Mouse (Mus musculus): ENCODE measurements around the gene Dlg2. TPM values are rescaled to one million over a fixed set of nuclear protein-coding genes. Genes with fewer than 3 reads are reported as not detected.
A peak's percentile ranks its signal among the peaks of the same experiment; 100 is the strongest.

Dlg2 gene
- polyA plus RNA-seq, 1 experiment from 2014 or later, result 2.3 TPM

DNA sequence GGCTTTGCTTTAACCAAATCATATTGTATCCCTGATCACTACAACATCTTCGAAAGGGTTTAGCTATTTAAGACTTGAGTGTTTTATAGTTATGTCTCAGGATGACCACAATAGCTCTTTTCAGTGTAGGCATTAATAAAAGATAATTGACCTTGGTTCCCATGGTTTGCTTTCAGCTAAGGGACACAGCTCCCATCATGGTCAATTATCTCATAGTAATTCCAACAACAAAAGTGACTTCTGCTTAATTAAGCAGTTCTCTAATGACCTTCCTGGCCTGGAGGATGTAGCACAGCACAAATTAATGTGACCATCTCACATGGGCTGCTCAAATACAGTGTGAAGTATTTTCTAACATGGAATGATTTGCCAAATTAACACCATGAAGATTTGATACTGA lies 738.4 kb downstream of the Dlg2 start:
- Histone ChIP-seq H3K4me3 (replicated peaks) (no peak overlapping the region), H3K4me1 (replicated peaks) (no peaks in the 10 kb centered on the region), H3K9me3 (no peaks in the 10 kb centered on the region), H3K27me3 (no peaks in the 10 kb centered on the region), H3K4me2 (no peak overlapping the region), H3K36me3 (no peaks in the 10 kb centered on the region), H3K9ac (replicated peaks) (no peak overlapping the region), H3K27ac (no peak overlapping the region)
- no peak for ATAC-seq (ENCODE audit: insufficient number of reproducible peaks, insufficient read depth, low FRiP score, low TSS enrichment, low read depth)
- 66% methylated on average over 1 of the region's 1 CpGs for WGBS

DNA sequence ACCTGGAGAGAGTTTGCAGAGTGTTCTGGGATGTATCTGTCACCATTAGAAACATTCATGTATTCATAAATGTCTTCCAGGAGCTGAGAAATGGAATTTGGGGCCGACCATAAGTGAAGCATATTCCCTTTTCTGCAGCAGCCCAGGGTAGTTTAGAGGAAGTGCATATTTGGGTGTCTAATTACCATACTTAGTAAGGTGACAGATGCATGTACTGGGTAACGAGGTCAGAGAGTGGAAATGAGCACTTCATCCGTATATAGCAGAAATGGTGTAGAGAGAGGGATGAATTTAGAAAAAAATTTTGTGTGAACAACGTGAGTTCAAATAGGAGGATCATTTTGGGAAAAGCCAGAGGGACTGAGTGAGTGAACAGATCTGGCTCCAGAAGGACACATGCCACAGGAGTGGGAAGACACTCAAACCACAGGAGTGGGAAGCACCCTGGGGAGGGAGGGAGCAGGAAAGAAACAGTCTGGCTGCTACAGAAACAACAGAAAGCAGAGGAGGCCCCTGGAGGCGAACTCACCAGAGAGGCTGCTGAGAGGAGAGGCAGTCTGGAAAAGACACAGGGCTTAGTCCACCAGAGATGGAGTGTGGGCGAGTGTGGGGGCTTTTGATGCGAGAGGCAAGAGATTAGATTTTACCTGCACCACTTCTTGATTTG lies 742.0 kb downstream of the Dlg2 start:
- no peak overlapping the region for H3K9ac ChIP-seq (replicated peaks)
- H3K9me3 ChIP-seq, result no peaks in the 10 kb centered on the region
- no peak overlapping the region for H3K4me3 ChIP-seq (replicated peaks)
- no peak for ATAC-seq (ENCODE audit: insufficient number of reproducible peaks, insufficient read depth, low FRiP score, low TSS enrichment, low read depth)
- H3K4me2 ChIP-seq, result no peak overlapping the region
- WGBS, result 56% methylated on average over 7 of the region's 7 CpGs
- H3K27ac ChIP-seq, result no peak overlapping the region
- no peaks in the 10 kb centered on the region for H3K36me3 ChIP-seq
- no peaks in the 10 kb centered on the region for H3K27me3 ChIP-seq
- no peaks in the 10 kb centered on the region for H3K4me1 ChIP-seq (replicated peaks)

DNA sequence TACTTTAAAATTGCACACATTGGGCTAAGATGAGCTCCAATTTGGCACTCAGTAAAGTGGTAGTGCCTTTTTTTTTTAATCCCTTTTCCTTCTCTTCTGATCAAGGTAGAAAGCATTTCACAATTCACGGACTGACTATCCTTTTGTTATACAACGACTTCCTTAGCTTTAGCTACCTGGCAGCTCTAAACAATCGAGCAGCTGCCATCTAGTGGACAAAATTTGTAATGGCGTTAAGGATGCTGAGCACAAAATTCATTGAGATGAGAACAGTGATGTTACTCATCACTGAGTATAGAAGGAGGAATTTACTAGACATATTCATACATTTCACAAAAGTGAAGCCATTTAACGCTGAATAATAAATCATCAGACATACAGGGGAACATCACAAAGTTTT lies 750.0 kb downstream of the Dlg2 start:
- no peak for ATAC-seq (ENCODE audit: insufficient number of reproducible peaks, insufficient read depth, low FRiP score, low TSS enrichment, low read depth)
- under 1% methylated on average over 5 of the region's 5 CpGs for WGBS
- no peaks in the 10 kb centered on the region for H3K36me3 ChIP-seq
- no peaks in the 10 kb centered on the region for H3K27me3 ChIP-seq
- no peak overlapping the region for H3K4me3 ChIP-seq (replicated peaks)
- no peaks in the 10 kb centered on the region for H3K4me1 ChIP-seq (replicated peaks)
- H3K27ac ChIP-seq, result no peak overlapping the region
- no peak overlapping the region for H3K4me2 ChIP-seq
- H3K9ac ChIP-seq (replicated peaks), result no peak overlapping the region
- H3K9me3 ChIP-seq, result no peaks in the 10 kb centered on the region

DNA sequence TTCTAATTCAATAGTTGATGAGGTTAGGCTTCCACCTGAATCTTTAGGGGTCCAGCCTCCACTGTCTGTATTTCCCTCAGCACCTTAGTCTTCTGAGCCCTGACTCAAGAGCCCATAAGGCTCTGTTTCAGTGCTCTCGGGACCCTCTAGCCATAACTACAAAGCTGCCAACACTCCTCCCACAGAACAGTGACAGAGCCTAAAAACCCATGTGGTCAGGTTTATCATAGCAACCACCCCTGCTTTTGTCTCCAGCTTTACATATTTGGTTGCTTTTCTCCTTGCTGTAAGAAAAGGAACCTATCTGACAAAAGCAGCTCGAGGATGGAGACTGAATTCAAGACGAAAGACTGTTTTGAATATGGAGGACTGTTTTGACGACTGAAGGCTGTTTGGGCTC lies 765.2 kb downstream of the Dlg2 start:
- 79% methylated on average over 4 of the region's 4 CpGs for WGBS

DNA sequence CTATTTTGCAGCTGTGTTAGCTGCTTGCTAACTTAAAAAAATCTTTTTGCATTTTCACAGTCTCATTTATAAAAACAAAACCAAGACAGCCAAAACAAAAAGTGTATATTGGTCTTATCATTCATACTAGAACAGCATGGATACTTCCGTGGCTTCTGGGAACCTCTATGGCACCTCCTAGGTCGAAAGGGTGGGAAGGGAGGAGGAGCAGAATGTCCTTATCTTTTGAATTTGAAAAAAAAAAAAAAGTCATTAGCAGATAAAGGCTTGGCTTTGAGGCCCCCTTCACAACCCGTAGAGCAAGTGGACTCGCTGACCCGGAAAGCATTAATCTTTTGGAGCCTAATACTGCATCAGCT lies 785.2 kb downstream of the Dlg2 start:
- Histone ChIP-seq H3K36me3 (no peaks in the 10 kb centered on the region), H3K9ac (replicated peaks) (no peak overlapping the region), H3K9me3 (no peaks in the 10 kb centered on the region), H3K27ac (no peak overlapping the region), H3K4me1 (replicated peaks) (peaks cover 13% of the 10 kb centered on the region; the same call in 1 of the 2 replicates), H3K4me3 (replicated peaks) (peak overlapping the region; percentile 35), H3K27me3 (peaks cover 25% of the 10 kb centered on the region), H3K4me2 (peak overlapping the region; percentile 72)
- ATAC-seq (ENCODE audit: insufficient number of reproducible peaks, insufficient read depth, low FRiP score, low TSS enrichment, low read depth), result no peak
- WGBS, result 2% methylated on average over 5 of the region's 5 CpGs

More for the DNA sequence above, 765.2 kb downstream of the Dlg2 start:
- ATAC-seq (ENCODE audit: insufficient number of reproducible peaks, insufficient read depth, low FRiP score, low TSS enrichment, low read depth), result no peak
- Histone ChIP-seq H3K27me3 (no peaks in the 10 kb centered on the region), H3K36me3 (no peaks in the 10 kb centered on the region), H3K4me2 (no peak overlapping the region), H3K9ac (replicated peaks) (no peak overlapping the region), H3K4me3 (replicated peaks) (no peak overlapping the region), H3K9me3 (no peaks in the 10 kb centered on the region), H3K4me1 (replicated peaks) (no peaks in the 10 kb centered on the region), H3K27ac (no peak overlapping the region)

DNA sequence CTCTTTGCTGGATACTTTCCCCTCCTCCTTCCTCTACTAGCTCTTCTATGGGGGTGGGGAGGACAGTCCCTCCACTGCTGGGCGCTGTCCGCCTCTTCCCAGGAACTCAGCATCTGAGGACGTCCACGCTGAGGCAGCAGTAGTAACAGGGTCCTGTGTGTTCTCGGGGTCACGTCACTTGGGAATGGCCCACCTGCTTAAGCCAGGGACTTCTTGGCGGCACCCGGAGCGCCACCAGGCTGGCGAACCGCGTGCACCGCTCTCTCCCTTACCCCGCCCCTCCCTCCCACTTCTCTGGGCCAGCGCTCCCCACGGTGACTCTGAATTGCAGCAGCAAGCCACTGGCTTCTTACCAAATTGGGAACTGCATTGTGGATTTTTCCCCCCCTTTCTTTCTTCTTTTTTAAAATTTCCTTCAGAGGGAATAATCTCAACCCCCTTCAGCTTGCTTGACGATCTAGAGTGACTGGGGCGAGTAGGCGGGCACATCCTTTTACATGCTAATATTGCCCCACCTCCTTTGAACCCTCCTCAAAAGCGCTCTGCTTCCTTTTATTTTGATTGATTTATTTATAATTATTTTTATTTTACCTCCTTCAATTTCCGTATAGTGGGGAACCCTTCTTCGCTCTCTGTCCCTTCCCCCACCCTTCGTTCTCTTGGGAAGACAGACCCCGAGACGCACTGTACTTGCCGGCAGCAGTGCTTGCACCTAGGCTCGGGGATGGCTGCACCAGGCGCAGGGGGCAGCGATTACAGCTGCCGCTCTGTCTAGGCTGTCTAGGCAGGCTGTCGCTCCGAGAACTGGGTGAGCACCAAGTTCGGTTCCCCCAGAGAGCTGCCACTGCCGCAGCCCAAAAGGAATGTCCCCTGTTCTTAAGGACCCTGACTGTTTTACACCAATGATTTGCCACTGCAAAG lies 785.8 kb downstream of the Dlg2 start:
- Histone ChIP-seq H3K4me1 (replicated peaks) (peaks cover 13% of the 10 kb centered on the region; the same call in 1 of the 2 replicates), H3K27me3 (peaks cover 25% of the 10 kb centered on the region), H3K27ac (no peak overlapping the region), H3K4me3 (replicated peaks) (peak overlapping the region; percentile 35), H3K9ac (replicated peaks) (no peak overlapping the region), H3K4me2 (peak overlapping the region; percentile 72), H3K36me3 (no peaks in the 10 kb centered on the region), H3K9me3 (no peaks in the 10 kb centered on the region)
- no peak for ATAC-seq (ENCODE audit: insufficient number of reproducible peaks, insufficient read depth, low FRiP score, low TSS enrichment, low read depth)
- under 1% methylated on average over 34 of the region's 34 CpGs for WGBS

DNA sequence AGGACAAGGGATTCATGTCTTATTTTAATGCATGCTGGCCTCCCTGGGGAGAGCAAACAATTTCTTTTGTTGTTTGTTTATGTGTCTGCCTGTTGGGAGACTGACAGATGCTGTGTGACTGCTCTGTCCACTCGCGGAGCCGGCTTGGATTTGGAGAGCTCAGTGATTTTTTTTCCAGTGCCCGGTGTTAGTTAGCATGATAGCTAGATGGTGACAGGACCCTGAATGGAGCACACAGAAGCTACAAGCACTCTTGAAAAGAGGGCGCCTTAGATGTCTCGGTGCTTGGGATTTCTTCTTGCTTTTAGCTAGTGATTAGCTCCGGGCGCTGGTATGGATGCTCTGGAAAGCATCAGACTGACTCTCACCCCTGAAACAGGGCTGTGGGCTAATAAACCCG lies 786.5 kb downstream of the Dlg2 start:
- Histone ChIP-seq H3K36me3 (no peaks in the 10 kb centered on the region), H3K4me1 (replicated peaks) (peaks cover 13% of the 10 kb centered on the region; the same call in 1 of the 2 replicates), H3K4me2 (peak overlapping the region; percentile 72), H3K27me3 (peaks cover 25% of the 10 kb centered on the region), H3K9me3 (no peaks in the 10 kb centered on the region), H3K27ac (no peak overlapping the region), H3K4me3 (replicated peaks) (peak overlapping the region; percentile 35), H3K9ac (replicated peaks) (no peak overlapping the region)
- no peak for ATAC-seq (ENCODE audit: insufficient number of reproducible peaks, insufficient read depth, low FRiP score, low TSS enrichment, low read depth)
- WGBS, result 4% methylated on average over 9 of the region's 9 CpGs

DNA sequence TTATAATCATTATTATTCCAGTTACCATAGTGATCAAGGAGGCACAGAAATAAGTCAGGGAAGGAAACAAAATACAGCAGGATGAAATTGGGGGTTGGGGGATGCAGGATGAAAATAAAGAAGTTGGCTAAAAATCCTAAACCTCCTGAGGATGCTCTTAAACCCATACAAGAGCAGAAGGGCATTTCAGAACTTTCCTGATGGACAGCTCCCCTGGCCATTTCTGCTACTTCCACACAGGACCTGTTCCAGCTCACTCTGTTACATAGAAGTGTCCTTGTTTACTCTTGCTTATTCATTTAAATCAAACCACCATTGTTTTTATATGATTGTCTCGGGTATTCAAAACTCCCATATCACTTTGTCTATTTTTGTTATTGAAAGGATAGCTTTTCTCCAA lies 791.3 kb downstream of the Dlg2 start:
- ATAC-seq (ENCODE audit: insufficient number of reproducible peaks, insufficient read depth, low FRiP score, low TSS enrichment, low read depth), result no peak
- Histone ChIP-seq H3K4me3 (replicated peaks) (no peak overlapping the region), H3K27ac (no peak overlapping the region), H3K36me3 (no peaks in the 10 kb centered on the region), H3K27me3 (peaks cover 9% of the 10 kb centered on the region), H3K4me2 (no peak overlapping the region), H3K9ac (replicated peaks) (no peak overlapping the region), H3K4me1 (replicated peaks) (peaks cover 5% of the 10 kb centered on the region; the same call in 1 of the 2 replicates), H3K9me3 (no peaks in the 10 kb centered on the region)
- 28% methylated on average over 1 of the region's 1 CpGs for WGBS

DNA sequence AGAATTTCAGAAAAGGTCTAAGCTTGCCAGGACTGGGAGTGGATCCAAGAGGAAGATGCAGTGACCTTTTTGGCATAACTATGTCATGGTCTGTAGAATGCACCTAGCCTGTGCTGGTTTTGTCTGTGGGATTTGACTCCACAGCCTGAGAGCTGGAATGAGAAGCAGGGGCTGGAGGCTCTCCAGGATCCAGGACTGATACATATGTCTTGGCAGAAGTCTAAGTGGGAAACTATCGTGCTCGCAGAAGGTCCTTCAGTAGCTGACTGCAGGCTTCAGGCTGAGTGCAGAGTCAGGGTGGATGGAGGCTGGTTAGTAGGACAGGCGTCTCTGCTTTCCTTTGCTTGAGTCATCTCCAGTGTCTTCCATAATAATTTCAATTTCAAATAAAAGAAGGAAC lies 807.7 kb downstream of the Dlg2 start:
- Histone ChIP-seq H3K4me2 (no peak overlapping the region), H3K4me1 (replicated peaks) (no peaks in the 10 kb centered on the region), H3K9ac (replicated peaks) (no peak overlapping the region), H3K4me3 (replicated peaks) (no peak overlapping the region), H3K27ac (no peak overlapping the region), H3K36me3 (no peaks in the 10 kb centered on the region), H3K9me3 (no peaks in the 10 kb centered on the region), H3K27me3 (no peaks in the 10 kb centered on the region)
- WGBS, result 96% methylated on average over 3 of the region's 3 CpGs
- no peak for ATAC-seq (ENCODE audit: insufficient number of reproducible peaks, insufficient read depth, low FRiP score, low TSS enrichment, low read depth)

DNA sequence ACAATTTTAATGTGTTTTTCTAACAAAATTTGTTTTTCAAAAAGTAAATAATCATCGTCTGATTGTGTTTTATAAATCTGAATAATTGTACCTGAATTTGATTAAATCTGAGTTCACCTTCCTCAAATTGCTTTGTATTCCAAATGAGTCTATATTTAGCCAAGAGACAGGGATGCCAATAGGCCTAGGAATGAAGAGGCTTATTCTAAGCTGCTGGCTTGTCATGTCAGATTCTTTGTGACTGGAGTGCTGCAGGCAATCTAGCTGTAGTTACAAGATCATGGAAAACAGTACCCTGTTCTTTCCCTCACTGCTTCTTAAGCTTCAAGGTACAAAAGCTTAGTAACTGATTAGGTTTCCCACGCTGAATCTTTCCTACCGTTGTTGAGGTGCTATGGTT lies 811.9 kb downstream of the Dlg2 start:
- no peak overlapping the region for H3K9ac ChIP-seq (replicated peaks)
- WGBS, result 86% methylated on average over 3 of the region's 3 CpGs

DNA sequence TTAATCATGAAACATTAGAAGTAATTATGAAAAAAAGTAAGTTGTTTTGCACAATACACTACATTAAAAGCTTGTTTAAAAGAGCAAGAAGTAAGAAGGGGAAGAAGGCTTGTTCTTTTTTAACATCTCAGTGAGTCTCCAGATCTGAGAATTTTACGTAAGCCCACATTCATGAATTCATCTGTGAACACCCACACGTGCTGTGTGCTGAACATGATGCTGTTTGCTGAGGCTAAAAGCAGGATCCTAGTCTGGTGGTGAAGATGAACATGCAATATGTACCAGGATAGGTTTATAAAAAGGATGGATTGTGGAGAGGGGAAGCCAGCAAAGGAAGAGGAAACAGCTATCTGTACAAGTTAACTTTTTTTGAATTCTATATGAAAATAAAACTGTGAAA lies 819.7 kb downstream of the Dlg2 start:
- Histone ChIP-seq H3K36me3 (no peaks in the 10 kb centered on the region), H3K27me3 (no peaks in the 10 kb centered on the region), H3K27ac (no peak overlapping the region), H3K4me3 (replicated peaks) (no peak overlapping the region), H3K9me3 (no peaks in the 10 kb centered on the region), H3K4me1 (replicated peaks) (no peaks in the 10 kb centered on the region), H3K9ac (replicated peaks) (no peak overlapping the region), H3K4me2 (no peak overlapping the region)
- 74% methylated on average over 2 of the region's 2 CpGs for WGBS
- ATAC-seq (ENCODE audit: insufficient number of reproducible peaks, insufficient read depth, low FRiP score, low TSS enrichment, low read depth), result no peak

More for the DNA sequence above, 811.9 kb downstream of the Dlg2 start:
- Histone ChIP-seq H3K4me2 (no peak overlapping the region), H3K9me3 (no peaks in the 10 kb centered on the region), H3K27me3 (no peaks in the 10 kb centered on the region), H3K4me1 (replicated peaks) (no peaks in the 10 kb centered on the region), H3K36me3 (no peaks in the 10 kb centered on the region), H3K27ac (no peak overlapping the region), H3K4me3 (replicated peaks) (no peak overlapping the region)
- no peak for ATAC-seq (ENCODE audit: insufficient number of reproducible peaks, insufficient read depth, low FRiP score, low TSS enrichment, low read depth)
